8 mouse cellular contexts compared by ENCODE assay signal in genomic region chr6:39206581-39207461, GRCm38 (mm10). TPM values are rescaled to one million over a fixed set of nuclear protein-coding genes. Genes with fewer than 3 reads are reported as not detected.
DNase-seq lines count a peak whose midpoint lies in the region; ATAC-seq and TF ChIP-seq lines count a peak whose summit lies in the region.

Gene Kdm7a, minus strand, starts transcription at chr6:39206789.

- WGBS in embryonic facial prominence, embryonic 13.5 days: under 1% methylated on average over 76 of the region's 124 CpGs
- WGBS in heart, adult 2 months: 6% methylated on average over 121 of the region's 124 CpGs
- 4% methylated on average over 124 of the region's 124 CpGs for WGBS in kidney, adult 2 months
- under 1% methylated on average over 111 of the region's 124 CpGs for WGBS in limb, embryonic 12.5 days
- WGBS in midbrain, embryonic 14.5 days: under 1% methylated on average over 94 of the region's 124 CpGs

- intact Hi-C loops in heart, adult 2 months (cut with DNase I): loop anchor here (2.0 kb wide), 2 partner anchors 50 to 58 kb away; no protein-coding TSS in a partner anchor

- peak; percentile 82 for ATAC-seq in embryonic facial prominence, embryonic 13.5 days (ENCODE audit: insufficient number of reproducible peaks, insufficient read depth, low FRiP score, low TSS enrichment, low read depth)
- ATAC-seq in limb, embryonic 12.5 days (ENCODE audit: insufficient number of reproducible peaks, insufficient read depth, low FRiP score, low TSS enrichment, low read depth): peak; percentile 78
- ATAC-seq in midbrain, embryonic 14.5 days (ENCODE audit: low FRiP score, low TSS enrichment): peak; percentile 88

- peak; percentile 84 for DNase-seq in 3134 (ENCODE audit: extremely low read depth, insufficient read length, low spot score)
- DNase-seq in adrenal gland, postnatal 36 days: peak; percentile 91 to 94
- DNase-seq in heart, adult 2 months: peak; percentile 92 to 94
- DNase-seq in kidney, adult 2 months: peak; percentile 93
- DNase-seq in midbrain, embryonic 14.5 days: peak; percentile 97
- peak; percentile 81 for DNase-seq in spleen, adult 12 weeks (ENCODE audit: low spot score)

- H3K9me3 ChIP-seq in embryonic facial prominence, embryonic 13.5 days: no peaks in the 10 kb centered on the region
- H3K9me3 ChIP-seq in limb, embryonic 12.5 days: no peaks in the 10 kb centered on the region
- no peaks in the 10 kb centered on the region for H3K9me3 ChIP-seq in midbrain, embryonic 14.5 days (ENCODE audit: control insufficient read depth, low read length)

- H3K4me1 ChIP-seq in embryonic facial prominence, embryonic 13.5 days: 0 out of 2 replicates have a peak, but pooled peaks cover 5% of the 10 kb centered on the region
- H3K4me1 ChIP-seq in heart, adult 2 months (ENCODE audit: control insufficient read depth, insufficient read depth, low read length): no peaks in the 10 kb centered on the region
- H3K4me1 ChIP-seq in kidney, adult 2 months (ENCODE audit: control insufficient read depth, insufficient read depth, low read length): no peaks in the 10 kb centered on the region; the same call in 1 of the 2 replicates
- H3K4me1 ChIP-seq in limb, embryonic 12.5 days (replicated peaks): peaks cover 6% of the 10 kb centered on the region; the same call in 1 of the 2 replicates
- 0 out of 2 replicates have a peak, but pooled peaks cover 11% of the 10 kb centered on the region for H3K4me1 ChIP-seq in midbrain, embryonic 14.5 days (ENCODE audit: control insufficient read depth, insufficient read depth, low read length)

- peak within 1 kb of the TSS; percentile 94 for H3K4me3 ChIP-seq in embryonic facial prominence, embryonic 13.5 days
- peak within 1 kb of the TSS; percentile 91 for H3K4me3 ChIP-seq in heart, adult 2 months
- H3K4me3 ChIP-seq in kidney, adult 2 months (ENCODE audit: insufficient read depth, low read depth, low read length): peak within 1 kb of the TSS; percentile 100
- peak within 1 kb of the TSS; percentile 100 for H3K4me3 ChIP-seq in limb, embryonic 12.5 days (replicated peaks)
- H3K4me3 ChIP-seq in midbrain, embryonic 14.5 days (replicated peaks; ENCODE audit: low read depth, low read length): peak within 1 kb of the TSS; percentile 96

- H3K27me3 ChIP-seq in embryonic facial prominence, embryonic 13.5 days: no peaks in the 10 kb centered on the region
- H3K27me3 ChIP-seq in heart, adult 2 months (ENCODE audit: control insufficient read depth, insufficient read depth, low read length): no peaks in the 10 kb centered on the region
- H3K27me3 ChIP-seq in kidney, adult 2 months (replicated peaks; ENCODE audit: control insufficient read depth, insufficient read depth, low read length): no peaks in the 10 kb centered on the region
- H3K27me3 ChIP-seq in limb, embryonic 12.5 days: no peaks in the 10 kb centered on the region
- no peaks in the 10 kb centered on the region for H3K27me3 ChIP-seq in midbrain, embryonic 14.5 days (ENCODE audit: control insufficient read depth, insufficient read depth, low read length)

- peak within 1 kb of the TSS; percentile 98 for H3K27ac ChIP-seq in embryonic facial prominence, embryonic 13.5 days
- H3K27ac ChIP-seq in heart, adult 2 months: peak within 1 kb of the TSS; percentile 96
- H3K27ac ChIP-seq in kidney, adult 2 months (ENCODE audit: insufficient read depth, low read depth, low read length): peak within 1 kb of the TSS; percentile 97
- H3K27ac ChIP-seq in limb, embryonic 12.5 days: peak within 1 kb of the TSS; percentile 98
- H3K27ac ChIP-seq in midbrain, embryonic 14.5 days (replicated peaks; ENCODE audit: low read depth, low read length): peak within 1 kb of the TSS; percentile 98

- peak; percentile 28 for TF ChIP-seq CTCF in heart, adult 2 months (IDR thresholded peaks at IDR 0.05)
- no peak for TF ChIP-seq CTCF in kidney, adult 2 months (conservative IDR thresholded peaks at IDR 0.05; ENCODE audit: insufficient read depth, insufficient read length, low read depth, low read length)

- no peak for TF ChIP-seq EP300 in heart, adult 2 months (IDR thresholded peaks at IDR 0.05; ENCODE audit: insufficient read depth, low read depth, low read length)

- H3K79me2 ChIP-seq in heart, adult 2 months (replicated peaks; ENCODE audit: control insufficient read depth, insufficient read depth, low read length): no peaks in the 10 kb centered on the region

- peak; percentile 27 for TF ChIP-seq POLR2A in heart, adult 2 months (IDR thresholded peaks at IDR 0.05; ENCODE audit: insufficient read depth, low read depth, low read length)
- peak; percentile 14 for TF ChIP-seq POLR2A in kidney, adult 2 months (IDR thresholded peaks at IDR 0.05; ENCODE audit: low read depth, low read length)

- no peaks in the 10 kb centered on the region for H3K36me3 ChIP-seq in embryonic facial prominence, embryonic 13.5 days
- peaks cover 2% of the 10 kb centered on the region; the same call in 1 of the 2 replicates for H3K36me3 ChIP-seq in heart, adult 2 months (ENCODE audit: control insufficient read depth, insufficient read depth, low read length)
- H3K36me3 ChIP-seq in kidney, adult 2 months (ENCODE audit: control insufficient read depth, insufficient read depth, low read length): no peaks in the 10 kb centered on the region
- no peaks in the 10 kb centered on the region for H3K36me3 ChIP-seq in limb, embryonic 12.5 days
- no peaks in the 10 kb centered on the region for H3K36me3 ChIP-seq in midbrain, embryonic 14.5 days (ENCODE audit: control insufficient read depth, insufficient read depth, low read length)

- peak within 1 kb of the TSS; percentile 97 for H3K9ac ChIP-seq in embryonic facial prominence, embryonic 13.5 days
- H3K9ac ChIP-seq in heart, adult 2 months (ENCODE audit: low read depth, low read length): peak within 1 kb of the TSS; percentile 100
- peak within 1 kb of the TSS; percentile 99 for H3K9ac ChIP-seq in limb, embryonic 12.5 days (replicated peaks)
- H3K9ac ChIP-seq in midbrain, embryonic 14.5 days (replicated peaks; ENCODE audit: low read length): peak within 1 kb of the TSS; percentile 96

- H3K4me2 ChIP-seq in embryonic facial prominence, embryonic 13.5 days: peak within 1 kb of the TSS; percentile 77
- H3K4me2 ChIP-seq in limb, embryonic 12.5 days: peak within 1 kb of the TSS; percentile 78
- peak within 1 kb of the TSS; percentile 81 for H3K4me2 ChIP-seq in midbrain, embryonic 14.5 days (ENCODE audit: low read length)

RNA-seq across cellular contexts. Expression of gene Kdm7a, which starts in this region (rescaled TPM):
- total RNA-seq in adrenal gland, postnatal 36 days (2021): 10 to 100 TPM; 17.4 to 21.2 TPM
- 5.8 and 7.4 TPM in 2 replicates for polyA plus RNA-seq in embryonic facial prominence, embryonic 13.5 days (2015; fragmentation: Nextera tagmentation; extraction: Ambion mirVana)
- total RNA-seq in heart, adult 2 months (2021): 10 to 100 TPM; 18.5 to 20.5 TPM
- polyA plus RNA-seq in heart, adult 2 months (2012; rRNA removed): 2.5 and 5.9 TPM in 2 replicates
- polyA plus RNA-seq in kidney, adult 2 months (2012; rRNA removed): 2.3 and 2.8 TPM in 2 replicates
- polyA plus RNA-seq in limb, embryonic 12.5 days (2016; fragmentation: Nextera tagmentation; extraction: Ambion mirVana): 11.3 and 11.6 TPM in 2 replicates
- 6.4 and 10.7 TPM in 2 replicates for polyA plus RNA-seq in midbrain, embryonic 14.5 days (2014; fragmentation: Nextera tagmentation; extraction: Ambion mirVana)

Comparison
In these comparisons a context has a peak if more than half of its experiments do, and no peak if none do; other contexts are left out.
1. Peak in every context shown above with its lines: DNase-seq, ATAC-seq, H3K4me3 ChIP-seq and H3K27ac ChIP-seq.